Mouse (Mus musculus) E14TG2a.4 (cell line): ENCODE results near the gene Ubr4.

Source experiments
- CTCF ChIP-seq: conservative IDR thresholded peaks from 2 replicates; pipeline ENCODE4 v1.5.1; 2014; ENCODE audit warnings: low read length
- POU5F1 ChIP-seq: IDR thresholded peaks from 2 replicates; pipeline ENCODE4 v1.6.1; 2014; ENCODE audit warnings: low read length, borderline replicate concordance

DNA sequence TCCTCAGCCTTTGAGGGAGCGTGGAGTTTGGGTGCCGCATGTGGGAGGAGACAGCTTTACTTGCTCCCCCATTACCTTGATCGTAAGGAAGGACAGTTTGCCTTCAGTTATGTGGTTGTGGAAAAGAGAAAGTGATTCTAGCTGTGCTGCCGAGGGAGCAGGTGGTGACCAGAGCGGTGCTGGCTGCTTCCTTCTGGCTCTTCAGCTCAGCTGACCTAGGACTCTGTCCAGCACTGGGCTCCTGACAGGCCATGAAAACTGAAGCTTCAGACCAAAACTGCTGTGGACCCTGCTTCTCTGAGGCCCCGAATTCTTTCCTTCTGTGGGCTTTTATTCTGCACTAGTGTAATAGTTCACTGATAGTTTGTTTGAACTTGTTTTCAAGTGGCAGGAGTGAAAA lies 114.1 kb downstream of the Ubr4 start:
- no peak for TF ChIP-seq CTCF
- TF ChIP-seq POU5F1: no peak
